Mouse (Mus musculus) spleen, adult 2 months (tissue): ENCODE results near the gene Gabrb3.

Source experiments
- CTCF ChIP-seq: fragments of 200-500 bp; IDR thresholded peaks from 2 replicates; pipeline ENCODE4 v1.5.1; 2011; ENCODE audit warnings: mild to moderate bottlenecking, inconsistent platforms; ENCODE audit not compliant: insufficient read depth, insufficient read length, insufficient replicate concordance; ENCODE audit errors: extremely low read depth
- POLR2A ChIP-seq: fragments of 200-500 bp; IDR thresholded peaks from 2 replicates; pipeline ENCODE4 v1.6.1; 2011; ENCODE audit warnings: low read depth, low read length, inconsistent platforms

- TF ChIP-seq POLR2A (no peak), CTCF (no peak)
Measured at GRCm38 (mm10) chr7:57471316-57471715, 51.8 kb downstream of the Gabrb3 start.
